In the genomic region with DNA sequence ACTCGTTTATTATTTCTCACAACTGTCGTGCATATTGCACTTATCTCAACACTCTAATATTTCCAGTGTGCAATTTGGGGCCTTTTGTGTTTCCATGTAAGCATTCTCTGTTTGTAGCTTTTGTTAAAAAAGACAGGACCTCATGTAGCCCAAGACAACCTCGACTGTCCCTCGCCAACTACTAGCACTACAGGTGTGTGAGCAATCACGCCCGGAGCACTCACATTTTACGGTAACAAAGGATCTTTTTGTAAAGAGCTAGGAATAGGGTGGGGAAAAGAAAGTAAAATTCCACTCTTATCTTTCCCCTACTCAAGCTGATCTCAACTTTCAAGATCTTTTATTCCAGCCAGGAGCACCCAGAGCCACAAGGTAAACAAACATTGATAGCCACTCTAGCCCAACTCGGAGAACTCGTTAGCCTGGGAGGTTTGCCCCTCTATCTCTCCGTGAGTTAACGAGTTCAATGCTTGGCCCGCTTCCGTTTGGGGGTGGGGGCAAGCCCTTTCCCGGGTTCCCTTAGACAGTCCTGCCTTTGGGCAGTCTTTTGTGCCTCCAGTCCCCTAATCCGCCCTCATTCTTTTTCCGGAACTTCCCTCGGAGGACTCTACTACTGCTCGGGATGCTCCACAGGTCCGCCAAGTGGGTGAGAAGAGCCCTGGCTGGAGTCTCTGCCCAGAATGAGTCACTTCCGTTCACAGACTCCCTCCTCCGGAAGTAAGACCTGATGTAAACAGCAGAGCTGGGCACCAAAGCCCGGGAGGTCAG, we compare ENCODE assay signal across 9 mouse cellular contexts. TPM values are rescaled to one million over a fixed set of nuclear protein-coding genes. Genes with fewer than 3 reads are reported as not detected.
DNase-seq lines count a peak whose midpoint lies in the region; ATAC-seq and TF ChIP-seq lines count a peak whose summit lies in the region.
"Had no signal": no experiment of that assay in that cellular context is flagged by ENCODE, and none has a peak within 500 bp of the region (broad histone marks: within the 10 kb centered on the region; RNA-seq: fewer than 3 reads in every experiment).

A gene (plus strand): TSS at position 732 of the 768 bp plus-strand sequence.

- peak within 1 kb of the TSS; percentile 79 for H3K27ac ChIP-seq in forebrain, embryonic 11.5 days (ENCODE audit: low read depth, low read length)
- peak within 1 kb of the TSS; percentile 95 for H3K27ac ChIP-seq in heart, postnatal 0 days (ENCODE audit: low read depth)
- H3K27ac ChIP-seq in liver, postnatal 0 days (ENCODE audit: low read depth), result peak within 1 kb of the TSS; percentile 95
- peak within 1 kb of the TSS; percentile 90 for H3K27ac ChIP-seq in neural tube, embryonic 13.5 days (replicated peaks)

- ATAC-seq in forebrain, embryonic 11.5 days (replicated peaks; ENCODE audit: low FRiP score), result peak; percentile 82
- peak; percentile 90 for ATAC-seq in heart, postnatal 0 days (ENCODE audit: insufficient read depth, low read depth)
- ATAC-seq in liver, postnatal 0 days, result peak; percentile 95
- ATAC-seq in neural tube, embryonic 13.5 days (ENCODE audit: low read depth), result peak; percentile 92

- 23% methylated on average over 22 of the region's 22 CpGs for WGBS in forebrain, embryonic 11.5 days
- WGBS in heart, postnatal 0 days, result 17% methylated on average over 22 of the region's 22 CpGs
- 17% methylated on average over 22 of the region's 22 CpGs for WGBS in liver, postnatal 0 days (ENCODE audit: insufficient replicate concordance)
- 20% methylated on average over 22 of the region's 22 CpGs for WGBS in neural tube, embryonic 13.5 days

- peak within 1 kb of the TSS; percentile 57 for H3K4me2 ChIP-seq in forebrain, embryonic 11.5 days (ENCODE audit: low read depth, low read length, severe bottlenecking)
- H3K4me2 ChIP-seq in heart, postnatal 0 days (ENCODE audit: low read depth, low read length), result peak within 1 kb of the TSS; percentile 60
- peak within 1 kb of the TSS; percentile 74 for H3K4me2 ChIP-seq in liver, postnatal 0 days (ENCODE audit: low read depth, low read length)
- H3K4me2 ChIP-seq in neural tube, embryonic 13.5 days, result peak within 1 kb of the TSS; percentile 66

- H3K9me3 ChIP-seq in forebrain, embryonic 11.5 days (ENCODE audit: control insufficient read depth, low read length), result no peaks in the 10 kb centered on the region
- H3K9me3 ChIP-seq in heart, postnatal 0 days (replicated peaks; ENCODE audit: control insufficient read depth, low read length), result no peaks in the 10 kb centered on the region
- no peaks in the 10 kb centered on the region for H3K9me3 ChIP-seq in liver, postnatal 0 days (ENCODE audit: low read length)
- H3K9me3 ChIP-seq in neural tube, embryonic 13.5 days, result no peaks in the 10 kb centered on the region

- TF ChIP-seq CTCF in heart, postnatal 0 days (IDR thresholded peaks at IDR 0.05; ENCODE audit: low read depth), result no peak
- TF ChIP-seq CTCF in liver, postnatal 0 days (IDR thresholded peaks at IDR 0.05; ENCODE audit: low read depth), result no peak

- H3K4me3 ChIP-seq in forebrain, embryonic 11.5 days (ENCODE audit: low read depth, low read length), result peak within 1 kb of the TSS; percentile 46
- H3K4me3 ChIP-seq in heart, postnatal 0 days (ENCODE audit: low read depth, low read length), result peak within 1 kb of the TSS; percentile 67
- peak within 1 kb of the TSS; percentile 73 for H3K4me3 ChIP-seq in liver, postnatal 0 days (ENCODE audit: low read depth, low read length)
- H3K4me3 ChIP-seq in neural tube, embryonic 13.5 days, result peak within 1 kb of the TSS; percentile 55

- TF ChIP-seq EP300 in heart, postnatal 0 days (IDR thresholded peaks at IDR 0.05; ENCODE audit: low read depth), result no peak
- peak; percentile 68; the same call in 1 of the 2 replicates for TF ChIP-seq EP300 in liver, postnatal 0 days (IDR thresholded peaks at IDR 0.05; ENCODE audit: low read depth)

- peak within 1 kb of the TSS; percentile 63 for H3K9ac ChIP-seq in forebrain, embryonic 11.5 days (ENCODE audit: low read length)
- peak within 1 kb of the TSS; percentile 62 for H3K9ac ChIP-seq in heart, postnatal 0 days (replicated peaks; ENCODE audit: low read depth, low read length)
- H3K9ac ChIP-seq in liver, postnatal 0 days (replicated peaks), result peak within 1 kb of the TSS; percentile 77
- H3K9ac ChIP-seq in neural tube, embryonic 13.5 days, result peak within 1 kb of the TSS; percentile 69

- H3K27me3 ChIP-seq in forebrain, embryonic 11.5 days (ENCODE audit: control insufficient read depth, insufficient read depth, low read length), result no peaks in the 10 kb centered on the region
- no peaks in the 10 kb centered on the region for H3K27me3 ChIP-seq in heart, postnatal 0 days (ENCODE audit: control insufficient read depth, insufficient read depth, low read length)
- H3K27me3 ChIP-seq in liver, postnatal 0 days (ENCODE audit: insufficient read depth, low read length), result no peaks in the 10 kb centered on the region
- no peaks in the 10 kb centered on the region for H3K27me3 ChIP-seq in neural tube, embryonic 13.5 days

- peak; percentile 63 to 65 for DNase-seq in CD8-positive naive resting alpha-beta T cell, adult 2 months (ENCODE audit: low read depth in 2 of 2, low spot score in 2 of 2)
- peak; percentile 59 for DNase-seq in c-Kit-positive CD71-positive TER-119-negative erythroid progenitor cells, embryonic 14.5 days (ENCODE audit: low read depth)
- DNase-seq in forebrain, embryonic 11.5 days (ENCODE audit: low spot score), result peak; percentile 72
- DNase-seq in heart, postnatal 0 days (ENCODE audit: low spot score), result peak; percentile 67
- peak; percentile 70 to 75 for DNase-seq in kidney, postnatal 4 days
- peak; percentile 75 for DNase-seq in liver, postnatal 0 days
- peak; percentile 67 for DNase-seq in telencephalon, adult 2 months (ENCODE audit: low read depth, low spot score)

- no peaks in the 10 kb centered on the region; the same call in 1 of the 2 replicates for H3K36me3 ChIP-seq in forebrain, embryonic 11.5 days (ENCODE audit: control insufficient read depth, insufficient read depth, low read length)
- peaks cover 16% of the 10 kb centered on the region for H3K36me3 ChIP-seq in heart, postnatal 0 days (replicated peaks; ENCODE audit: control insufficient read depth, insufficient read depth, low read length)
- peaks cover 9% of the 10 kb centered on the region; the same call in 1 of the 2 replicates for H3K36me3 ChIP-seq in liver, postnatal 0 days (replicated peaks; ENCODE audit: insufficient read depth, low read length)
- peaks cover 24% of the 10 kb centered on the region for H3K36me3 ChIP-seq in neural tube, embryonic 13.5 days

- H3K4me1 ChIP-seq in forebrain, embryonic 11.5 days (replicated peaks; ENCODE audit: control insufficient read depth, insufficient read depth, low read length), result no peaks in the 10 kb centered on the region
- H3K4me1 ChIP-seq in heart, postnatal 0 days (ENCODE audit: control insufficient read depth, insufficient read depth), result no peaks in the 10 kb centered on the region
- H3K4me1 ChIP-seq in liver, postnatal 0 days (ENCODE audit: insufficient read depth), result no peaks in the 10 kb centered on the region
- peaks cover 7% of the 10 kb centered on the region; the same call in 1 of the 2 replicates for H3K4me1 ChIP-seq in neural tube, embryonic 13.5 days (replicated peaks)

RNA-seq across cellular contexts. Expression of the gene that starts here (rescaled TPM):
- polyA plus RNA-seq in forebrain, embryonic 11.5 days (2014; fragmentation: Nextera tagmentation; extraction: Ambion mirVana), result 0.55 TPM in 1 of 2 replicates, not detected in the other
- total RNA-seq in heart, postnatal 0 days (2014; rRNA removed; ENCODE audit: low replicate concordance), result 3.1 TPM in 1 of 2 replicates, not detected in the other
- polyA plus RNA-seq in heart, postnatal 0 days (2015; fragmentation: Nextera tagmentation; extraction: Ambion mirVana), result not detected in 2 replicates
- polyA plus RNA-seq in liver, postnatal 0 days (2015; fragmentation: Nextera tagmentation; extraction: Ambion mirVana), result not detected in 2 replicates
- polyA plus RNA-seq in neural tube, embryonic 13.5 days (2015; fragmentation: Nextera tagmentation; extraction: Ambion mirVana), result not detected in 2 replicates
- total RNA-seq: gastrocnemius, postnatal 4 days had no signal

Comparison
In these comparisons a context has a peak if more than half of its experiments do, and no peak if none do; other contexts are left out.
1. Peak in every context shown above with its lines: DNase-seq, ATAC-seq, H3K4me3 ChIP-seq and H3K27ac ChIP-seq.
2. Peak in DNase-seq, ATAC-seq, H3K4me3 ChIP-seq, H3K27ac ChIP-seq, H3K9ac ChIP-seq and H3K4me2 ChIP-seq in forebrain, embryonic 11.5 days; RNA of the gene not detected or under 1 TPM.
3. Peak in DNase-seq, ATAC-seq, H3K4me3 ChIP-seq, H3K27ac ChIP-seq, H3K9ac ChIP-seq and H3K4me2 ChIP-seq in liver, postnatal 0 days; RNA of the gene not detected or under 1 TPM.
4. Peak in ATAC-seq, H3K4me3 ChIP-seq, H3K27ac ChIP-seq, H3K9ac ChIP-seq and H3K4me2 ChIP-seq in neural tube, embryonic 13.5 days; RNA of the gene not detected or under 1 TPM.